Mouse (Mus musculus): Measurements from ENCODE around the gene Tomm70a. TPM values are rescaled to one million over a fixed set of nuclear protein-coding genes. Genes with fewer than 3 reads are reported as not detected.

Gene Tomm70a
- polyA plus RNA-seq, 1 experiment from 2014 or later: 74.8 TPM

DNA sequence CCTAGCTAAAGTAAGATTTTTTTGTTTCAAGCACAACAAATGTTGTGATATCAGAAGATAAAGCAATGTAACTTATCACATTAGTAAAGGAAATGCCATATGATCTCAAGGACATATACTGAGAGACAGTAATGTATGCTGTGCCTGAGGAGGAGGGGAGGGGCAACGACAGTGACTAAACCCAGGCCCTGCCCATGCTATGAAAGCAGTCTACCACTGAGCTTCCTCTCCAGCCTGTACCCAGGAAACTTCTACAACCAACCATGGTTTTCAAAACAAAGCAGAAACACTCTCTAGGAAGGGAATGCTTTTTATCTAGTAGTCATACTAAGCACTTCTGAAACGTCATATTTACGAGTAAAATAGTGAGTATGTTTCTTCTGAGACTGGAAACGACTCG is 41.3 kb downstream of the Tomm70a start:
- no peak overlapping the region for H3K27ac ChIP-seq (ENCODE audit: low read depth, low read length)
- H3K9ac ChIP-seq (ENCODE audit: low read length): no peak overlapping the region
- H3K4me1 ChIP-seq (ENCODE audit: control insufficient read depth, insufficient read depth, low read length): no peaks in the 10 kb centered on the region
- no peak overlapping the region for H3K4me3 ChIP-seq (ENCODE audit: low read depth, low read length)
- no peaks in the 10 kb centered on the region; the same call in 1 of the 2 replicates for H3K36me3 ChIP-seq (ENCODE audit: control insufficient read depth, insufficient read depth, low read length)
- 92% methylated on average over 5 of the region's 5 CpGs for WGBS
- no peaks in the 10 kb centered on the region for H3K9me3 ChIP-seq (ENCODE audit: control insufficient read depth, low read length)
- H3K27me3 ChIP-seq (ENCODE audit: control insufficient read depth, insufficient read depth, low read length): no peaks in the 10 kb centered on the region
- ATAC-seq (ENCODE audit: insufficient read depth, low FRiP score, low TSS enrichment) (no peak), DNase-seq (ENCODE audit: low spot score) (no peak)
- no peak overlapping the region for H3K4me2 ChIP-seq (ENCODE audit: low read depth)

DNA sequence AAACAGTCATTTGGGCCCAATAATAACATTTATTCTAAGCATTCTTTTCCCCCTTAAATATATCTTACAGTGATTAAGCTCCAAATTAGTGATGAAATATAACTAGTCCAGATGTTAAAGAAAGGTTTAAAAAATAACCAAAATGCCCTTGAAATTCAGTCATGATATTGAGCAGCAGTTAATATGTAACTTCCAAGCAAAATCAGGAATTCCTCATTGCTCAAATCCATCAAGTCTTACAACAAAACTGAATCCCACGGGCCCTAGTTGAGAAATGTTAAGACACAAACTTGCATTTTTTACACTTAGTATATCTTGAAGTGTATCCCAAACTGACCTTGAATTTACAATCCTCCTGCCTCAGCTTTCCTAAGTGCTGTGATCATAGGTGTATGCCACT is 42.2 kb downstream of the Tomm70a start:
- Histone ChIP-seq H3K27me3 (ENCODE audit: control insufficient read depth, insufficient read depth, low read length) (no peaks in the 10 kb centered on the region), H3K9me3 (ENCODE audit: control insufficient read depth, low read length) (no peaks in the 10 kb centered on the region), H3K4me2 (ENCODE audit: low read depth) (no peak overlapping the region), H3K36me3 (ENCODE audit: control insufficient read depth, insufficient read depth, low read length) (no peaks in the 10 kb centered on the region; the same call in 1 of the 2 replicates), H3K4me3 (ENCODE audit: low read depth, low read length) (no peak overlapping the region), H3K9ac (ENCODE audit: low read length) (no peak overlapping the region), H3K4me1 (ENCODE audit: control insufficient read depth, insufficient read depth, low read length) (no peaks in the 10 kb centered on the region), H3K27ac (ENCODE audit: low read depth, low read length) (no peak overlapping the region)
- WGBS: 86% methylated on average over 1 of the region's 1 CpGs
- ATAC-seq (ENCODE audit: insufficient read depth, low FRiP score, low TSS enrichment): no peak
- no peak for DNase-seq (ENCODE audit: low spot score)

DNA sequence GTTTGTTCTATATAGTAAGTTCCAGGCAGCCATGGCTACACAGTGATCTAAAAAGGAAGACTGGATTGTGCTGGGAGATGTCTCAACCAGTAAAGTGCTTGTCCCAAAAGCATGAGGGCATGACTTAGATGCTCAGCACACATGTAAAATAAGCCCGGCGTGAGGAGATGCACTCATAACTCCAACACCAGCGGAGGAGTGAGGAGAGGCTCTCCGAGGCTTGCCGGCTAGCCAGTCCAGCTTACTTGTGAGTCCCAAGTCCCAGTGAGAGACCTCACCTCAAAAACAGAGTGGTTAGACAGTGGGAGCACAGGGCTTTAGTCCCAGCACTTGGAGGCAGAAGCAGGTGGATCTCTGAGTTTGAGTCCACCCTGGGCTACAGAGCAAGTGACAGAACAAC is 43.7 kb downstream of the Tomm70a start:
- H3K9me3 ChIP-seq (ENCODE audit: control insufficient read depth, low read length): no peaks in the 10 kb centered on the region
- no peak overlapping the region for H3K4me3 ChIP-seq (ENCODE audit: low read depth, low read length)
- WGBS: 95% methylated on average over 5 of the region's 5 CpGs
- H3K4me1 ChIP-seq (ENCODE audit: control insufficient read depth, insufficient read depth, low read length): no peaks in the 10 kb centered on the region
- no peak overlapping the region for H3K27ac ChIP-seq (ENCODE audit: low read depth, low read length)
- no peaks in the 10 kb centered on the region for H3K27me3 ChIP-seq (ENCODE audit: control insufficient read depth, insufficient read depth, low read length)
- no peak overlapping the region for H3K9ac ChIP-seq (ENCODE audit: low read length)
- ATAC-seq (ENCODE audit: insufficient read depth, low FRiP score, low TSS enrichment) (no peak), DNase-seq (ENCODE audit: low spot score) (no peak)
- no peaks in the 10 kb centered on the region; the same call in 1 of the 2 replicates for H3K36me3 ChIP-seq (ENCODE audit: control insufficient read depth, insufficient read depth, low read length)
- H3K4me2 ChIP-seq (ENCODE audit: low read depth): no peak overlapping the region

DNA sequence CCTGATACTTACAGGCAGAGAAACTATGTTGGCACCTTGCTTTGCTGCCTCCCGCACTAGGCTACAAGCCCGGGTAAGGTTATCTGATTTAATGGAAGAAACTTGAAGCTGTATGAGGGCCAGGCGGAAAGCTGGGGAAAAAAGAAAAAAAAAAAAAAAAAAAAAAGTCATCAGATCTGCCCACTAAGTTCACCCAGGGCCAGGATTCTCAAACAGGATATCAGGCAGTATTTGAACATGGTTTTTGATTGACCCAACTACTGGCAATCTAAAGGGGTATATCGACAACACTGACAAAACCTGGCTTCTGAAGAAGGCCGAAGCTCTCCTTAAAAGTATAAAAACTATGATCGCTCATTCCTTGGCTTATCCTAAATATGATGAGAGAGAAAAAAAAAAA is 44.6 kb downstream of the Tomm70a start:
- ATAC-seq (ENCODE audit: insufficient read depth, low FRiP score, low TSS enrichment): no peak
- Histone ChIP-seq H3K4me1 (ENCODE audit: control insufficient read depth, insufficient read depth, low read length) (no peaks in the 10 kb centered on the region), H3K4me3 (ENCODE audit: low read depth, low read length) (peak overlapping the region; percentile 76; the same call in 1 of the 2 replicates), H3K27me3 (ENCODE audit: control insufficient read depth, insufficient read depth, low read length) (no peaks in the 10 kb centered on the region), H3K9ac (ENCODE audit: low read length) (no peak overlapping the region), H3K9me3 (ENCODE audit: control insufficient read depth, low read length) (no peaks in the 10 kb centered on the region), H3K4me2 (ENCODE audit: low read depth) (peak overlapping the region; percentile 81), H3K36me3 (ENCODE audit: control insufficient read depth, insufficient read depth, low read length) (no peaks in the 10 kb centered on the region; the same call in 1 of the 2 replicates), H3K27ac (ENCODE audit: low read depth, low read length) (no peak overlapping the region)
- no peak for DNase-seq (ENCODE audit: low spot score)
- WGBS: 89% methylated on average over 6 of the region's 6 CpGs

DNA sequence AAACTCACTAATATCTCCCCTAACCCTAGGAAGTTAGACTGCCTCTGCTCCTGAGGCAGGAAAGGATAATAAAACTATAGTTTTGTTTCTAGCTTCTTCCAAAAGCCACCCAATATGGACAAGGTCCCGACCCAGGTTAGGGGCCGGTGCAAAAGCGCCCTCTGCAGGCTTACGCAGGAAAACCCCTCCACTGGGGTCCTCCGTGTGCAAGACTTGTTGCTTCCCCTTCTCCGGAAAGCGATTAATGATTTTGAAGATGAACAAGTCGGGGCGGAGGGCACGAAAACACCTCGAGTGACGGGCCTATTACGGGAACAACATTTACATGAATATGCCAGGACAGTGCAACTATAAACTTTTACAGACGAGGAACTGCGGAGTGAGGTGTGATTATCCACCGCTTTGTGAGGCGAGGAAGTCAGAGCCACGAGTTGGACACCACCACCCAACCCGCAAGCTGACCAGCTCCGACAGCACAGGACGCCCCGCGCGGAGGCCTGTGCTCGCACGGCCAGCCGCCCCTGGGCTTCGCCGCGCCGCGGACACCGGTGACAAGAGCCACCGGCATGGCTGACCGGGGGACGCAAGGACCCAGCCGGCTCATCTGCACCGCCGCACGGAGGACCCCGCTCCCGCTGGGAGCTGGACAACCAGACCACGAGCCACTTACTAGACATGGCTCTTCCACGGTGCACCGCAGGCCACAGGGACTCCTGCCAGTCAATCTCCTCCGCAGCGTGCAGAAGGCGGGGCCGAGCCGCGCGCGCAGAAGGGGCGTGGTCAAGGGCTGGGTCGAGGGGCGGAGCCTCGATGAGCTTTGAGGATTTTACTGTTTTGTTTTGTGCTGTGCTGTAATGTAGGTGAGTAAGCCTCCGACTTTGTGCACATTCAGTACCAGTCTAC is 45.4 kb downstream of the Tomm70a start, which contains the start of gene Nit2:
TSS of gene Nit2 (minus strand) at position 731 of the 903 bp plus-strand sequence.
- Histone ChIP-seq H3K9me3 (ENCODE audit: control insufficient read depth, low read length) (no peaks in the 10 kb centered on the region), H3K4me2 (ENCODE audit: low read depth) (peak within 1 kb of the TSS; percentile 81), H3K4me3 (ENCODE audit: low read depth, low read length) (peak within 1 kb of the TSS; percentile 76), H3K9ac (ENCODE audit: low read length) (peak within 1 kb of the TSS; percentile 80), H3K27me3 (ENCODE audit: control insufficient read depth, insufficient read depth, low read length) (no peaks in the 10 kb centered on the region), H3K4me1 (ENCODE audit: control insufficient read depth, insufficient read depth, low read length) (no peaks in the 10 kb centered on the region), H3K27ac (ENCODE audit: low read depth, low read length) (peak within 1 kb of the TSS; percentile 64), H3K36me3 (ENCODE audit: control insufficient read depth, insufficient read depth, low read length) (no peaks in the 10 kb centered on the region; the same call in 1 of the 2 replicates)
- ATAC-seq (ENCODE audit: insufficient read depth, low FRiP score, low TSS enrichment) (peak; percentile 98), DNase-seq (ENCODE audit: low spot score) (peak; percentile 91)
- WGBS: under 1% methylated on average over 58 of the region's 58 CpGs

DNA sequence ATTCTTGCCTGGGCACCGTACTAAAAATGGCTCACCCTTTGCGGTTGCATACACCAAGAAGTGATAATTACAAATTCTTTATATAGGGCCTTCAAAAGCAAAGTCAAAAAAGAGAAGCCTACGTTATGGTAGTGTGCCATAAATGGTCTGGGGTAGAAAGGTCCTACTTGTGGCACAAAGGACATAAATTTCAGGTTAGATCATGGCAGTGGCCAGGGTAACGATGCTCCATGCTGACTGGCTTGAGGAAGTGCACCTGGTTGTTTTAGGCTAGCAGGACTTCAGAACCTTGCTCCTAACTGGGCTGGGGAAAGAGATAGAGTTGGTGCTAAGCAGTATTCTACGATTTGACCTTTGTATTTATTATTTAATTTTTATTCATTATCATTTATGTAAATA is 46.0 kb downstream of the Tomm70a start:
- peak overlapping the region; percentile 80; the same call in 1 of the 2 replicates for H3K9ac ChIP-seq (ENCODE audit: low read length)
- H3K4me3 ChIP-seq (ENCODE audit: low read depth, low read length): peak overlapping the region; percentile 76
- 29% methylated on average over 5 of the region's 5 CpGs for WGBS
- H3K4me1 ChIP-seq (ENCODE audit: control insufficient read depth, insufficient read depth, low read length): no peaks in the 10 kb centered on the region
- no peaks in the 10 kb centered on the region for H3K27me3 ChIP-seq (ENCODE audit: control insufficient read depth, insufficient read depth, low read length)
- H3K27ac ChIP-seq (ENCODE audit: low read depth, low read length): no peak overlapping the region
- no peaks in the 10 kb centered on the region for H3K9me3 ChIP-seq (ENCODE audit: control insufficient read depth, low read length)
- peak overlapping the region; percentile 81 for H3K4me2 ChIP-seq (ENCODE audit: low read depth)
- ATAC-seq (ENCODE audit: insufficient read depth, low FRiP score, low TSS enrichment) (peak; percentile 58; the same call in 1 of the 2 replicates), DNase-seq (ENCODE audit: low spot score) (no peak)
- H3K36me3 ChIP-seq (ENCODE audit: control insufficient read depth, insufficient read depth, low read length): no peaks in the 10 kb centered on the region; the same call in 1 of the 2 replicates

DNA sequence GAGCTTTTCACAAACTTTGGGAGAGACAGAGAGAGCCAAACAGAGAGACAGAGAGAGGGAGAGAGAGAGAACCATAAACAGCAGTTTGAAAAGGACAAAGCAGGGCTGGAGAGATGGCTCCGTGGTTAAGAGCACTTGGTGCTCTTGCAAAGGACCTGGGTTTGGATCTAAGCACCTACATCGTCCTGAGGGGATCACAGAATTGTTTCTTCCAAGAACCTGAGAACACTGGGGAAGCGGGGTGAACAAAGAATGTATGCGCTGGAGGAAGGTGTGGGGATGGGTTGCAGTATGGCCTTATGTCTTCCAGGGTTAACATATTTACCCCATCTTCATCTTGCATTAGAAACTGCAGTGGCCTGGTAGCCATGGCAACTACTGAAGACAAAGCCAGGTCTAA is 46.7 kb downstream of the Tomm70a start:
- DNase-seq (ENCODE audit: low spot score): no peak
- ATAC-seq (ENCODE audit: insufficient read depth, low FRiP score, low TSS enrichment): no peak
- H3K36me3 ChIP-seq (ENCODE audit: control insufficient read depth, insufficient read depth, low read length): no peaks in the 10 kb centered on the region; the same call in 1 of the 2 replicates
- H3K9me3 ChIP-seq (ENCODE audit: control insufficient read depth, low read length): no peaks in the 10 kb centered on the region
- H3K4me1 ChIP-seq (ENCODE audit: control insufficient read depth, insufficient read depth, low read length): no peaks in the 10 kb centered on the region
- 68% methylated on average over 4 of the region's 4 CpGs for WGBS
- no peak overlapping the region for H3K9ac ChIP-seq (ENCODE audit: low read length)
- H3K27ac ChIP-seq (ENCODE audit: low read depth, low read length): no peak overlapping the region
- no peaks in the 10 kb centered on the region for H3K27me3 ChIP-seq (ENCODE audit: control insufficient read depth, insufficient read depth, low read length)
- no peak overlapping the region for H3K4me3 ChIP-seq (ENCODE audit: low read depth, low read length)
- H3K4me2 ChIP-seq (ENCODE audit: low read depth): no peak overlapping the region

DNA sequence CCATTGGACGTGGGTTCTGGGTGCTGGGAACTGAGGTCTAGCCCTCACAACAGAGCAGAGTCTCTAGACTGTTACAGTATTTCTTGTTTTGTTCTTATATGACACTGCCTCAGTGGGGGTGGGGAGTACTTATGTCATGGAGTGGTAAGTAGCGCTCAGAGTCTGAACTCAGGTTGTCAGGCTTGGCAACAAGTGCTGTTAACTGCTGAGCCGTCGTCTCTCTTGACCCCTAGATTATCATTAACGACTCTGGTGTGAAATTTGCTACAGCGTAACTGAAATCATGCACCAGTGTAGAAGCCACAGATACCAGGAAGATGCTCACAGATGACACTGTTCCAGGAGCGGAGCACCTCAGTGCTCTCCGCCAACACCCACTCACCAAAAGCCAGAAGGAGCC is 49.7 kb downstream of the Tomm70a start:
- WGBS: 95% methylated on average over 8 of the region's 8 CpGs
- no peak for DNase-seq (ENCODE audit: low spot score)

DNA sequence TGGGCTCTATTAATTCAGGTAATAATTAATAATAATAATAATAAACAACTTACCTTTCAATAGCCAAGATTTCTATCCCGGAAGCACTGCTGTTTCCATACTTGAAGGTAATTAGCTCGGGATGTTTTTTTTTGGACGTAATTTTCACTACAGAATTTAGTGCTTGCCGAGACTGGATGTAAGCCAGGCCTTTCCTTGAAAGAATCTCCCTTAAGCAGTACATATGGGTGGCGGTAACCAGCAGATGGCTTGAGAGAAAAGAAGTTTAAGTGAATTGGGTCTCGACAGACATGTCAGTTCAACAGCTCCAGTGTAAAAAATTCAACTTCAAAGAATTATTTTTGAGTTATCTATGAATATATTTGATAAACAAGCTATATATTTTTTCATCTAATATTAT is 50.1 kb downstream of the Tomm70a start:
- DNase-seq (ENCODE audit: low spot score) (no peak), ATAC-seq (ENCODE audit: insufficient read depth, low FRiP score, low TSS enrichment) (no peak)
- no peaks in the 10 kb centered on the region for H3K9me3 ChIP-seq (ENCODE audit: control insufficient read depth, low read length)
- H3K27ac ChIP-seq (ENCODE audit: low read depth, low read length): no peak overlapping the region
- H3K27me3 ChIP-seq (ENCODE audit: control insufficient read depth, insufficient read depth, low read length): no peaks in the 10 kb centered on the region
- no peaks in the 10 kb centered on the region; the same call in 1 of the 2 replicates for H3K36me3 ChIP-seq (ENCODE audit: control insufficient read depth, insufficient read depth, low read length)
- H3K4me1 ChIP-seq (ENCODE audit: control insufficient read depth, insufficient read depth, low read length): no peaks in the 10 kb centered on the region
- no peak overlapping the region for H3K4me3 ChIP-seq (ENCODE audit: low read depth, low read length)
- no peak overlapping the region for H3K4me2 ChIP-seq (ENCODE audit: low read depth)
- WGBS: 92% methylated on average over 6 of the region's 6 CpGs
- H3K9ac ChIP-seq (ENCODE audit: low read length): no peak overlapping the region

More for the DNA sequence above, 49.7 kb downstream of the Tomm70a start:
- H3K4me3 ChIP-seq (ENCODE audit: low read depth, low read length): no peak overlapping the region
- H3K27ac ChIP-seq (ENCODE audit: low read depth, low read length): no peak overlapping the region
- no peaks in the 10 kb centered on the region; the same call in 1 of the 2 replicates for H3K36me3 ChIP-seq (ENCODE audit: control insufficient read depth, insufficient read depth, low read length)
- H3K4me2 ChIP-seq (ENCODE audit: low read depth): no peak overlapping the region
- H3K9me3 ChIP-seq (ENCODE audit: control insufficient read depth, low read length): no peaks in the 10 kb centered on the region
- H3K9ac ChIP-seq (ENCODE audit: low read length): no peak overlapping the region
- ATAC-seq (ENCODE audit: insufficient read depth, low FRiP score, low TSS enrichment): no peak
- no peaks in the 10 kb centered on the region for H3K27me3 ChIP-seq (ENCODE audit: control insufficient read depth, insufficient read depth, low read length)
- no peaks in the 10 kb centered on the region for H3K4me1 ChIP-seq (ENCODE audit: control insufficient read depth, insufficient read depth, low read length)
